Mouse (Mus musculus) heart, postnatal 14 days (tissue): ENCODE data around the gene Tbc1d10c. TPM values are rescaled to one million over a fixed set of nuclear protein-coding genes. Genes with fewer than 3 reads are reported as not detected.

Experiments
- DNase-seq, 2 experiments: peaks; one replicate each; pipeline ENCODE4 v3.0.0; 2021 to 2022
- intact Hi-C: fragments of 180-260 bp; cut with DNase I; formaldehyde crosslinking; loops from one replicate; pipeline ENCODE4 v1.15.1; 2025
- long read RNA-seq, 2 experiments: library from polyadenylated mRNA; stranded (forward); transcript quantifications; one replicate each; pipeline ENCODE4 v2.0.0; 2021
- total RNA-seq, 2 experiments: library from RNA; stranded (reverse); gene quantifications; 2 replicates each; pipeline ENCODE4 v1.2.3; 2021

The Tbc1d10c gene
- 1 to 10 TPM; 4.0 to 7.5 TPM for total RNA-seq
- long read RNA-seq, experiment 1, transcript Tbc1d10c-202 (10 exons, 1,996 nt) = major isoform, 7 of 13 reads
- long read RNA-seq, experiment 1, partial matches to known transcripts = 2 of 13 reads
- long read RNA-seq, experiment 1, other reads (novel, unspliced or antisense) = 3 of 13 reads
- long read RNA-seq, experiment 2 = 0 reads

DNA sequence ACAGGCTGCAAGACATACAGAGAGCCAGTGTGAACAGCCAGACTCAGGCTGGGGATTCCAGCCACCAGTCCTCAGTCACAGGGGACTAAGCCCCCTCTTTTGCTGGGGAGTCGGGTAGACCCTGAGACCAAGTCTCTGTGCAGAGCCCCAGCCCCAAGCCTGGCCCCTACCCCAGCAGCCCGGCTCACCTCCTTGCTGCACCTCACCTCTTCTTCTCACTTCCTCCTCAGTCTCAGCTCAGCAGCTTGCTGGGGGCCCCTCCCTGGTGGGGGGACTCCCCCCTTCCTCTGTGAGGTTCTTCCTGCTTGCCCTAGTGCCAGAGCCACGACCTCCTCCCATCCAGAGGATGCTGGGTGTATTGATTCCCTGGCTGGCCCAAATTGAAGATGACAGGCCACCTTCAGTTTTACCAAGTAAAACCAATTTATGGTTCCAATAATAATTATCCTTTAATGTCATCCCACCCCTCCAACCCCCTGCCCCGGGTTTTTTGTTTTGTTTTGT, at the start of gene Tbc1d10c:
Tbc1d10c (minus strand) TSS at position 454 of the 504 bp plus-strand sequence.
- no peak for DNase-seq
- intact Hi-C loops = no loop called here

DNA sequence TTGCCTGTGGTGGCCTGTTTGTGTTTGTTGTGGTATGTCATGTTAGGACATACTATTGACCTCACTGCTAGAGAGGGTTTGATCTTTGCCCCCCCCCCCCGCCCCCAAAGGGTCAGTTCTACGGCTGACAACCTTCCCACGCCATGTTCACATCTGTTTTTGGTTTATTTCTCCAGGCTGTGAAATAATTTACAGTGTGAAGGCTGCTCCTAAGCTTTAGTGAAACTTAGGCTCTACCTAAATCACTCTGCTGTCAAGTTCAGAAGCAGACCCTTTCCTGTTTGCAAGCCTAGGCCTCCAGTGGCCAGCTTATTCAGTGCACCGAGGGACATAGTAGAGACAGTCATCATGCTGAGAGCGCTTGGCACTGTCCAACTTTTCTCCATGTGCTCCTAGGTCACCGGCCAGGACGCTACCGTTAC, 49.2 kb upstream of the Tbc1d10c start:
- no peak for DNase-seq
- intact Hi-C loops = no loop called here

DNA sequence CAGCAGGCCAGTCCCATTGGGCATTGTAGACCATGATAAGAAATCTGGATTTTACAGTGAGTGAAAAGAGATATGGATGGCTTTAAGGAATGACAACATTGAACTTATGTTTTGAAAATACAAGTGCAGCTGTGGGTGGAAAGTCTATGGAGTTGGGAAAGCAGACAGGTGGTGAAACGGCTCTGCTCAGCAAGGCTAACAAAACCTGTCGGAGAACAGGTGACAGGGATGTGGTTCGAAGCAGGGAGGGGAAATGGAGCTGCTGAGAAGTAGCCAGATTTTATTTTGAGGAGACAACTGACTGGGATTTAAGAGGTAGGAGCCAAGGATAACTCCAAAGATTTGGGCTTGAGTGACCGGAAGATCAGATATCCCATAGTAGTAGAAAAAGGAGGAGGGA, 43.5 kb upstream of the Tbc1d10c start:
- intact Hi-C loops = no loop called here
- DNase-seq = no peak

DNA sequence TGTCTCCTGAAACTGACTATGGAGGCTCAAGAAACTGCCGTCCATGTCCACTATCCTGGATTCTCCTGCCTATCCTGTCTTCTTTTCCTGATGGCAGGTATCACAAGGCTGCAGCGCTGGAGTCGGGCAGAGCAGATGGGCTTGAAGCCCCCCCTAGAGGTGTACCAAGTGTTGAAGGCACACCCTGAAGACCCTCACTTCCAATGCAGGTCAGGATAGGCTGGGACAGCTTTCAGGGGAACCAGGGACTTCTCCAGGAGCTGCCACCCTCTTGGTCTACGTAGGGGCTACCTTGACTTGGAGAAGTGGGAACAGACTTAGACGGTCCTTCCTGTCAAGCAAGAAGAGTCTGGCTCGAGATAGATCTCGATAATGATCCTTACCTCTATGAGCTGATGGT, 41.6 kb upstream of the Tbc1d10c start:
- DNase-seq = no peak

DNA sequence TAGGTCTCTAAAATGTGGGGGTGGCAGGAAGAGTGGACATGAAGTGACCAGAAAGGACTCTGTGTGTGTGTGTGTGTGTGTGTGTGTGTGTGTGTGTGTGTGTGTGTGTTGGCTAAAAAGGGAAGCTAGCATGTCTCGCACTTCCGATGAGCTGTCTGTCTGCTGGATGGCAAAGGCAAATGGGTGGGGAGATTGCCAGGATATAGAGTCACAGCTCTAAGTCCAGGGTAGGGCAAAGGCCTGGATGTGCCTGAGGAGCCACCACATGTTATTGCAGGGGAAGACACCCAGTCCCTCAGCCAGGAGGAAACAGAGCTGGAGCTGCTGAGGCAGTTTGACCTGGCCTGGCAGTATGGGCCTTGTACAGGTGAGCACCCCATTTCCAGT, 41.1 kb upstream of the Tbc1d10c start:
- intact Hi-C loops = no loop called here
- no peak for DNase-seq

More for the DNA sequence above, 41.6 kb upstream of the Tbc1d10c start:
- intact Hi-C loops = no loop called here

DNA sequence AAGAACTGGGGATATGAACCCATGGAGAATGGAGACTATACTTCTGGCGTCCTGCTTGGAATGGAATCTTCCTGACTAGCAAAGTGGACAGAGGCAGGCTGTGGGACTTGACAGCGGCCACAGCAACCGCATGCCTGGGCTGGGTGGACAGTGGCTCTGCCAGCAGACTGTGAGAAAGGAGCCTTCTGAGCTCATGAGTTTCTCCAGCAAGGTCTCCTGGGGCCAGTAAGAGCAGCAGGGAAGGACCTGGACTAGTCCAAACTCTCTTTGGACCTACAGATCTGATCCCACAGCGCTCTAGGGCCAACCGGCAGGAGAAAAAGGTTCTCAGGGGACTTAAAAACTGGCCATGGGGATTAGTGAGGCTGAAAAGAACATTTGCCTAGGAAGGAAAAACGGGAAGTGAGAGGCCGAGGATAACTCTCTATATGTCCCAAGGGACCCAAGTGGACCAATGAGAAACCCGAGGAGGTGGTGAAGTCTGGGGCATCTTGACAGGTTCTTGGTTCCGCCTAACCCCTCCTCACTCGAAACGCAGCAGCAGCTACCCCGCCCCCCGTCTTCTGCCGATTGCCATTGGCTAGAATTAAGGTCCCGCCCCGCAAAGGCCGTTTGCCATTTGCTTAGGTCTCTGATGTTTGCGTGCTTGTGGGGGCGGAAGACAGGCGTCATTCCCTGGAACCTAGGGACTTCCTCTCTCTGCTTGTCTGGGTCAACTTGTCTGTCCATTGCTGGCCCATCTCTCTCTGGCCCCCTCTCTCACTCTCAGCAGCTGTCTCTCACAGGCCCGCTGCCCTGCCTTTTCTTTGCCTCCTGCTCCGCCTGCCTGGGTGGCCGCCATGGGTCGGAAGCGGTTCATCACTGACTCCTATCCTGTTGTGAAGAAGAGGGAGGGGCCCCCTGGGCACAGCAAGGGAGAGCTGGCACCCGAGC, 40.4 kb upstream of the Tbc1d10c start, which contains the start of gene Pold4:
Pold4 (plus strand) TSS at position 647 of the 933 bp plus-strand sequence.
- intact Hi-C loops = no loop called here
- peak; percentile 95 to 98 for DNase-seq

DNA sequence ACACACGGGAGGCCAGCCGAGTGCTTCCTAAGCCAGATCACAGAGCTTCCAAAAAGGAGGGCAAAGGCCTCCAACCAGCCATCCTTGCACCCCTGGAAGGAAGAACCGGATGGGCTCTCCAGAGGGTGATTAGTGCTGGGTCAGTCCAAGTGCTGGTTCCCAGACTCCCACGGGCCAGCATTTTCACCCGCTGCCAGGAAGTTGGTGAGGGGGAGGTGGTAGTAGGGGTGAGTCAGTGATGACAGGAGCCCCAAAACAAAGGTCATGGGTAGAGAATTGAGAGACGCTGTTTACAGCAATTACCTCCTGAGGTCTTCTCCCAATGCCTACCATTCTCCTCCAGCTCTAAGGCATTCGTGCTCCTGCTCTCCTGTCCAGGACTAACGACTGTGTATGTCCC, 39.3 kb upstream of the Tbc1d10c start:
- intact Hi-C loops = no loop called here
- no peak for DNase-seq

DNA sequence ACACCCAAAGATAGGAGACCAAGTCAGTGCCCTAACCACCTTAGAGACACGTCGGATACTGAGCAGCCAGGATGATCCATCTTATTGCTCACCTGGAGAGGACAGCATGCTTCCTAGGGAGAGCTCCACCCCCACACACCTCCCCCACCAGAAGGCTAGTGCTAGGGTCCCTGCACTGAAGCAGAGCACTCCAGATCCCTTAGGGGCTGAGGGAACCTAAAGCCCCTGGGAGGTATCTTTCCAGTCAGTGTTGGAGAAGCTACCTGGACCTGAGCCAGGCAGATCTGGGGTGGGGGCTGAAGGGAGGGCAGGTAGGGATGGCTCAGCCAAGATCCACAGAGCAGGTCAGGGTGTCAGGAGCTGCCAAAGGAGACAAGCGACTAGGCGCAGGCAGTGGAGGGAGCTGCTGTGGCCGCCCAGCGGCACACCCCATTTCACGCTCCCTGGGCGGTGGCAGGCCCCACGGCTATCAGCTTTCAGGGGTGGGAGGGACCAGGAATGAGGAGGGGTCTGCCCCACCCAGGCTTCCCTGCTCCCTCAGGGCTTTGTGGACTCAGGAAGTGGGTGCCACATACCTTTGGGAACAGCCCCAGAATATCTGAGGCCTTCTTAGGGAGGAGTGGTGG, 38.5 kb upstream of the Tbc1d10c start:
- intact Hi-C loops = loop anchor here (2.0 to 5.0 kb wide), 4 partner anchors 57 to 177 kb away; partner anchors contain the start of gene Pitpnm1
- peak in 1 of 2 experiments; percentile 22 for DNase-seq

DNA sequence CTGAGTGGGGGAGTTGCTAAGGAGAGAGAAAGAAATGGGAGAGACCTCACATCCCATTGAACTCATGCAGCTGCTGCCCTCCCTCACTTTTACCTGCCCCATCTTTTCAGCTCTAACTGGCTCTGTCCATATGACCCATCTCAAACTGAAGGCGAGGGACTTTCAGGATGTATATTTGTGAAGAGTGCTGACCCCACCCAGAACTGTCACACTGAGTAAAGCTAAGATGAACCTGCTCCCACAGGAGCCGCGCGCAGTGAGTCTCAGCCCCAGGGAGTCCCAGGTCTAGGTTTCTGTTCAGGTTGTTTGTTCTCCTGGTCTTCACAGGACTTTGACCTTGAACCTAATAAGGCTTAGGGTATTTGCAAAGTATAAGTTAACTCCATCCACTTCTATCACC, 37.8 kb upstream of the Tbc1d10c start:
- no peak for DNase-seq
- intact Hi-C loops = loop anchor here (1.0 to 5.0 kb wide), 6 partner anchors 22 to 210 kb away; partner anchors contain the start of gene Pitpnm1

DNA sequence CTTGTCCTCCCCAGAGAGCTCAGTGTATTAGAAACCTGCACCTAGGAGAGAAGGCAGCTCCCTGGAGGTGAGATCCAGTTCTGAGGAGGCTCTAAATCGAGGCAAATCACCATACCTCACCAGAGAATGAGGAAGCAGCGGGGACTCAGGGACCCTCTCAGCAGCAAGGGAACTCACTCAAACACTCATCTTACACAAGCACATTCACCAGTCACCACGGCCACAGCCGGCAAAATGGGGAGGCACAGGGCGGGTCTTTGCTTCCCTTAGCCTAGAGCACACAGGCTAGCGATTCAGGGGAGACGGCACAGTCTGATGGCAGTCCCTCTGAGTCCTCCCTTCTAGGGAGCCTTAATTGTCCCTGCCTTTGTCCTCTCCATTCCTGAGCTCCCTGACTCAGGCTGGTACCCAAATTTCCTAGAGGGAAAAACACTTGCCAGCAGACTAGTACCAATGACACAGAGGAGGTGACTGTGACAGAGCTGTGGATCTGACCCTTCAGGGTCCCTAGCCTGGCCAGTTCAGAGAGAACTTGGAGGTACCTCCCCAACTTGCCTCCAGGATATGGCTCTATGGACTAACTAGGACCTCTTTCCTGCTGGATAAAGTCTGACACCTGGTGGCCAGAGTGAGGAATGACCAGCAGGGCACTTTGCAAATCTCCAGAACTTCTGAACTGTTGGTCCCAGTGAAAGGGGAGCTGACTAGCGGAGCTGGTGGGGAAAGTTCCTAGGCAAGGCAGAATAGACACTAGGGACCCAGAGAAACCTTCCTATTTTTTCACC, 37.0 kb upstream of the Tbc1d10c start:
- intact Hi-C loops = loop anchor here (1.0 to 5.0 kb wide), 6 partner anchors 21 to 209 kb away; partner anchors contain the start of gene Pitpnm1
- peak; percentile 71 to 87 for DNase-seq

DNA sequence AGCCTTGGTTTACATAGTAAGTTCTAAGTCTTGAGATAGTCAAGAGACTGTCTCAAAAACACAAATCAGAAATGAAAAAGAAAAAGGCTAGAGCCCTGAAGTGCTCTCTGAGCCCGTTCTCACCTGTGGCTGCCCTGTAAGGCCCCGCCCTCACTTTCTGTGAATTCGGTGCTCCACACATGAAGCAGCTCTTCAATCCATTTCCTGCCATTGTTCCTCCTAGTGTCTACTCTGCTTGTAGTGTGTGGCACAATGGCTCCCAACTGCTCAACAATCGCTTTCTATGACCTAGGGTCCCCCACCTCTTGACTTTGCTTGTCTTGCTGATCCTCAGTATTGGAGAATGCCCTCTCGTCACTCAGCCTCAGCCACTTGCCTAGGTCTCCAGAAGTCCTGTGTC, 36.4 kb upstream of the Tbc1d10c start:
- DNase-seq = no peak
- intact Hi-C loops = loop anchor here (5.0 kb wide), 2 partner anchors 55 to 175 kb away; no protein-coding TSS in a partner anchor

DNA sequence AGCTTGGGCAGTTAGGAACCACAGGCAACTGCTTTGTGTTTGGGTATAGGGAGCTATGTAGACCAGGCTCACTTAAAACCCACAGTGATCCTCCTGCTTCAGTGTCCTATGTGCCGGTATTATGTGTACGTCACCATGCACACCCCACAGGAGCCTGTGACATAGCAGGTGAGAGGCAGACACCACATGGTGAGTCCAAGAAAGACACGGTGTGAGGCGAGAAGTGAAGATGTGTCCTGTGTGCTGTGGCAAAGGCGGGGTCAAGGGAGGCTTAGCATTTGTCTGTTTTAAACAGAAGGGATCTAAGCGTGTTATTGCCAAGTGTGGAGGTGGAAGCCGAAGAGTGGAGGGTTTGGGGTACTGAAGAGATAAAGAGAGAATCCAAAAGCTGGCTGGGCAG, 35.7 kb upstream of the Tbc1d10c start:
- no peak for DNase-seq
- intact Hi-C loops = loop anchor here (5.0 kb wide), 2 partner anchors 54 to 174 kb away; no protein-coding TSS in a partner anchor

DNA sequence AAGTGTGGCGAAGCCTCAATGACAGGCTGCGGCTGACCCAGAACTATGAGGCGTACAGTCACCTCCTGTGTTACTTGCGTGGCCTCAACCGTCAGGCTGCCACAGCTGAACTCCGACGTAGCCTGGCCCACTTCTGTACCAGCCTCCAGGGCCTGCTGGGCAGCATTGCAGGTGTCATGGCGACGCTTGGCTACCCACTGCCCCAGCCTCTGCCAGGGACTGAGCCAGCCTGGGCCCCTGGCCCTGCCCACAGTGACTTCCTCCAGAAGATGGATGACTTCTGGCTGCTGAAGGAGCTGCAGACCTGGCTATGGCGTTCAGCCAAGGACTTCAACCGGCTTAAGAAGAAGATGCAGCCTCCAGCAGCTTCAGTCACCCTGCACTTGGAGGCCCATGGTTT, 31.1 kb upstream of the Tbc1d10c start:
- intact Hi-C loops = no loop called here
- no peak for DNase-seq

DNA sequence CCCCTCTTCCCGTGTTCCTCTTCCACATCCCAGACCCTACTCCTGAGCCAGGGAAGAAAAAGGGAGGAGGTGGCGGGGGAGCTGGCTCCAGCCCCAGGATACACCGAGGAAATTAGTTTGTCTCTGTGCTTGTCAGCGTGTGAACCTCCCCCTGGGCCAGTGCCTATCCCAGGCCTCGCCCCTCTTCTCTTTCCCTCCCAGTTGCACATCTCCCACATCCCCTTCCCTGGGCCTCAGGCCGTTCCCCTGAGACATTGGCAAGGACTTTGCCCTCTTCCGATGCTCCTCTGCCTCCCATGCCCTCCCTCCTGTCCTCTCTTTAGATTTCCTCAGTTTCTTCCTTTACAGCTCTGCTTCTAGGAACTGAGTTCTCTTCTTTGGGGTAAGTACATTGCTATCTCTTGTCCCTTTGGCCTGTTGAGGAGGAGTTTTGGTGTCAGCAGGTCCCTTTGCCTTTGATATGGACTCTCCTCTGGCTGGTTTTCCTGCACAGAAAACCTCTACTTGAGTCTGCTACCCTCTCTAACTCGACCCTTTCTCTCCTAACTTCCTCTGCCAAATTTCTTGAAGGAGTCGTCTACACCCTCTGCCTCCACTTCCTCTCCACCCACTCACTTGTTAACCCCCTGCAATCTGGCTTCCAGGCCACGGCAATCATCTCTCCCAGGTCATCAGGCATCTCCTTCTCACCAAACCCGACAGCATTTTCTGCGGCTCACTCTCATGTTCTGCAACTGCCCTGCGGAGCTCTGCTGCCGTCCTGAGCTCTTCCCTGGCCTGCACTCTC, 30.1 kb upstream of the Tbc1d10c start:
- peak in 1 of 2 experiments; percentile 43 for DNase-seq
- intact Hi-C loops = no loop called here

DNA sequence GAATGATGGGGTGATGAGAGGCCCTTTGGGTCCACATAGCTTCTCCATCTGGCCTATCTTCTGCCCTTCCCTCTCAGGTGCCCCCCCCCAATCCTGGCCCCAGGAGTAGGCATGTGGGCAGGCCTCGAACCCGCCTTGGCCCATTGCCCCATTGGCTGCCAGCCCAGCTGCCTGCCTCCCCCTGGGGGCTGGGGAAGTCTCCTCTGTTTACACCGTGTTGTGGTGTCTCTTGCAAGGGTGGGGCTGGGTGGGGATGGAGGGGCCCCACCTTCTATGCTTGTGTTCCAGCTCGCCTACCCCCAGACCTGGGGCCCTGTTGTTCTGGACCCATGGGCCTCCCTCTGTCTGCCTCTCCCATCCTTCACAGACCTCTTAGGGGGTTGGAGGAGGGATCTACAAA, 29.3 kb upstream of the Tbc1d10c start:
- intact Hi-C loops = no loop called here
- DNase-seq = no peak

DNA sequence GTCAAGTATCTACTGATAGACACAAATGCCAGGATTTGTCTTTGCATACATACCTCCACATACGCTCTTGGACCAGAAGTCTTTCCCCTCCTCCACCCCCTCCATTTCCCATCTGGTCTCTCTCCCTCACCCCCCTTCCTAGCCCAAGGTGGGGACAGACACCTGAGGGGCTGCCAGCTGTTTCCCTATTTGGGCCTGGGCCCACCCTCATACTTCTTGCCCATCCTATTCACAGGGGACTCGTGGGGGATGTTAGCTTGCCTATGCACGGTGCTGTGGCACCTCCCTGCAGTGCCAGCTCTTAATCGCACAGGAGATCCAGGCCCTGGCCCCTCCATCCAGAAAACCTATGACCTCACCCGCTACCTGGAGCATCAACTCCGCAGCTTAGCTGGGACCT, 28.9 kb upstream of the Tbc1d10c start:
- intact Hi-C loops = no loop called here
- DNase-seq = no peak

DNA sequence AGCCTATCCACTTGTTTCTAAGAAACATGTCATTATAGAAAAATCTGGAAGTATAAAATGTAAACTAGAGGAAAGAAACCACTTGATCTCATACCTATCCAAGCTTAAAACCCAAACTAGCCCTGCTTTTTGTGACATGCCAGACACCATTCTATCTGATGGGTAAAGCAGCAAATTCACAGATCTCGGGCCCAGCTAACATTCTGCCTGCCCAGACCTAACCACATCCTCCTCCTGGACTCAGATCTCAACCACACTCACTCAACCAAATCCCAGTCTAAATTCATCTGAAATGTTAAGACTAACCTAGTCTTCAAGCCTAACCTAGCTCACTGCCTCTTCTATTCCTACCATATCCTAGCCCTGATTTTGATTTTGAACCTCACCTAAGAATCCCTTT, 27.7 kb upstream of the Tbc1d10c start:
- intact Hi-C loops = no loop called here
- DNase-seq = no peak

DNA sequence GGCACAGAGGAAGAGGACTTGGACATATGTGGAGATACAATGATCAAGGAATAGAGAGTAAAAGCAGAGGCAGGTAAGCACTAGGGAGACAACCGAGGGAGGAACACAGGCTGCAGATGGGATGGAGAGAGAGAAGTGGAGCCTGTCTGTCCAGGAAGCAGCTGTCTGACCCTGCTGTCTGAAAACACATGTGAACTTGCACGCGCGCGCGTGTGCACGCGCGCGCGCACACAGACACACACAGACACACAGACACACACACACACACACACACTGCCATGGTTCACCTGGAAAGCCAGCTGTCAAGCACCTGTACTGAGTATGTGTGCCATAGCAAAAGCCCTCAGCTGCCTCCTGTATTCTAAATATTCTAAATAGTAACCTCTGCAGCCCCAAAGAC, 27.2 kb upstream of the Tbc1d10c start:
- intact Hi-C loops = no loop called here
- no peak for DNase-seq

DNA sequence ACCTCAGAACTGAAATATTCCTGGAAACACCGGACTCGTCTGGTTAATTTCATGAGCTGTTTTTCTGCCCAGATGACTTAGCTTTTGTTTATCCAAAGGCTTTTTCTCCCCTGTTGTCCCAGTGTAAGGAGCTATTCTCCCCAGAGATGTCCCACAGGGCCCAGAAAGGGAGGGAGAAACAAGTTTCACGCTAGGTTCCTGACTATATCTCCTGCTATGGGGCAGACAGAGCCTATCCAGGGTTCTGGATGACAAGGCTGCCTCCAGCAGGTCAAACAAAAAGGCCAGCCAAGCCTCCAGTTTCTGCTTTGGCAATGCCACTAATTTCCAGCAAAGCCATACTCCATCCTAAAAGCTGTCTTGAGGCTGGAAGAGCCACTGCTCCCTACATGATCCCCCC, 26.8 kb upstream of the Tbc1d10c start:
- intact Hi-C loops = no loop called here
- no peak for DNase-seq
